Mouse (Mus musculus) lung, postnatal 36 days (tissue): ENCODE results near the gene Ank.
"Not testable (repeated sequence)": the region's sequence is repeated elsewhere in the genome, so short reads cannot be mapped to it uniquely, and the experiment has no call there.

Source experiments
- DNase-seq: peaks from one replicate; pipeline ENCODE4 v3.0.0; 2022; ENCODE audit warnings: mixed read lengths

Gene Ank

DNA sequence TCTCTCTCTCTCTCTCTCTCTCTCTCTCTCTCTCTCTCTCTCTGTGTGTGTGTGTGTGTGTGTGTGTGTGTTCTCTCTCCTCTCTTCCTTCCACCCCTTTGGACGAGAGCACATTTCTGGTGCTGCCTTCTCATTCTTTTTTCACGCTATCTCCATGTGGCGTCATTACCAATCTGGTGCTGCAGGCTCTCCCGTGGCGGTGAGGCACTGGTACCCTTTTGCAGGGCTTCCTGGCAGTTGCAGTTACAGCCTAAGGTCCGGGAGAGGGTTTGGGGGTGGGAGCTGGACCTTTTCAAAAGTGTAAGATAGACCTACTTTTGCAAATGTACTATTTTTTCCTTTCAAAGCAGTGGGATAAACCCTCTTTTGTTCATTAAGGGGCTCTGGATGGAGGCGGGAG lies 1.2 kb downstream of the Ank start:
- no peak for DNase-seq

GRCm38 (mm10) chr15:27468822-27469488 lies 2.5 kb downstream of the Ank start:
- DNase-seq, result no peak

DNA sequence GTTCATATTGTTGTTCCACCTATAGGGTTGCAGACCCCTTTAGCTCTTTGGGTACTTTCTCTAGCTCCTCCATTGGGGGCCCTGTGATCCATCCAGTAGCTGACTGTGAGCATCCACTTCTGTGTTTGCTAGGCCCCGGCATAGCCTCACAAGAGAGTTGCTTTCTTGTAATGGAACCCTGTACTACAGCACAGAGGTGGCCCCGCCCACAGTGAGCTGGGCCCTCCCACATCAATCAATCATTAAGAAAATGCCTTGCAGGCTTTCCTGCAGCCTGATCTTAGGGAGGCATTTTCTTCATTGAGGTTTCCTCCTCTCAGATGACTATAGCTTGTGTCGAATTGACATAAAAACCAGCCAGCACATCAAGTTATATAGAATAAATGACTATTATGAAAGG lies 3.9 kb downstream of the Ank start:
- not testable (repeated sequence) for DNase-seq

DNA sequence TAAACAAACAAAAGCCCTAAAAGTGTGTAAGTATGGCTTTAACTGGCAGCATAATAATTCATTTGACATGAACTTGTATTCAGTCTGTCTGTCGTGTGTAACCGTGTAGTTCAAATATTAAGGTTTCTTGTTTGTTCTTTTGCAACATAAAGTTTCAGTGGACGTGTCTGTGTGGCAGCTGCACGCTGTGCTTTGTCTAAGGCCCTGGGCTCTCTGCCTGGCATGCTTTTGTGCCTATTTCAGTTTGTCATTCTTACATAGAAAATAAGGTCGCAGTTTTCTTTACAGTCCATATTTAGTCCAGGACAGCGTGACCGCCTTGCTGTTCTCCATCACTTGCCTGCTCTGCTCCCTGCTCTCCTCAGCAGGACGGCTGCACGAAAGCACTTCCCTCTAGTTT lies 5.8 kb downstream of the Ank start:
- no peak for DNase-seq

GRCm38 (mm10) chr15:27475988-27476387 lies 9.5 kb downstream of the Ank start:
- no peak for DNase-seq

DNA sequence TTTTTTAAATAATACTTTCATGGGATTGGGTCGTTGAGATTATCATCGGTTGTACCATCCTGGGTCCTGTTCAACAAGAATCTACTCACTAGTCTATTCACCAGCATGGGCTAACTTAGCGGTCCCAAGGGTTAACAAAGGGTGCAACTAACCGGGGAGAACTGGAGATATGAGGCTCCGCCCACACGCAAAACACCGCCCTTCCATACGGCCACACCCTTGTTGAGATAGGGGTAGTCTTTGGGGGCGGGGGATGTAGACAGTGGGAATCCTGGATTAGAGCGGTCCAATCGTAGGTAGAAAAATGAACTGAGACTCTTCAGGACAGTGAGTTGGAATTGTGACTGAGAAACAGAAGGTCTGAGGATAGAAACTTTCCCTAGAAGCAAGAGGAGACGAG lies 10.2 kb downstream of the Ank start:
- DNase-seq, result no peak

DNA sequence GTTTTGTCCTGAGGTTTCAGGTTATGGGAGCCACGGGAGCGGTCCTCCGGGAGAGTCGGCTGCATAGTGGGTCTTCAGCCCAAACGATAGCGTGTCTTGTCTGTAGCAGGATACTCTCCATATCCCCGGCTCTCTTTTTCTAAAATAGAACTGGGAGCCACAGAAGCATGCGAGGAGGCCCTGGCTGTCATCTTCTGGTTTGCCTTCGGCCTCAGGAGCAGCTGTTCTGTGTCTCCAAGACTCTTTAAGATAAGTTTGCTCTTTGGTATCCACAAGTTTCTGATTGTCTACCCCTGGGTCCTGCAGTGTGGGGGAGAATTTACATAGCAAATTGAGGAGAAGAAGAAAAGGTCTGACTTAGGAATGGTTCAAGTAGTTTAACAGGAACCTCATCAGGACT lies 10.7 kb downstream of the Ank start:
- no peak for DNase-seq

- peak; percentile 72 for DNase-seq
Measured at GRCm38 (mm10) chr15:27477630-27478029, 11.2 kb downstream of the Ank start.

DNA sequence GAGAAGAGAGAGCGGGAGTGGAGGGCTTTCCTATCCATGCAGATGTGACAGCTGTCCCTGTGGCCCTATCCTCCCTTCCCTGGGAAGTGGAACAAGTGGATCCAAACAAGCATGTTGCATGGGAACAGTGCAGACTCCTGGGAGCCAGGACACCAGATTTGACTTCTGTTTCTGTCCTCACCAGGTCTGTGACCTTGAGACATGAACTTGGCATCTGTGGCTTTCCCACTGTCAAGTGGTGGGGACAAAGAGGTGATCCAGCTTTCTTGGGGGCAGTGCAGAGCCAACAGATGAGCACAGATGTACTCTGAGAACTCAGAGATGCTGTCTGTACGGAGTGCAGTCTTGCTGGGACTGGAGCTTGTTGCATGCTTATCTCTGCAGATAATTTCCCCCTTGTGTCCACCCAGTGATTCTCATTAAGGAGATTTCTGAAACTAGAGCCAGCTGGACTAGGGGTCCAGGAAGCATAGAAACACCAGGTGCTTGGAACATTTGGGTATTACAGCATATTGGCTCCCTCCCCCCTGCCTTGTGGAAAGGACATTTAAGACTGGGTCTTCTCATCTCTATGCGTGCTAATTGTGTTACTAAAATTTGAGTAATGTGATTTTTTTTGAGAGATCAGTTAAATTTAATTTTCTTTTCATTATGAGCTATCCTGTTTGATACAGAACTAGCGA lies 14.0 kb downstream of the Ank start:
- no peak for DNase-seq

DNA sequence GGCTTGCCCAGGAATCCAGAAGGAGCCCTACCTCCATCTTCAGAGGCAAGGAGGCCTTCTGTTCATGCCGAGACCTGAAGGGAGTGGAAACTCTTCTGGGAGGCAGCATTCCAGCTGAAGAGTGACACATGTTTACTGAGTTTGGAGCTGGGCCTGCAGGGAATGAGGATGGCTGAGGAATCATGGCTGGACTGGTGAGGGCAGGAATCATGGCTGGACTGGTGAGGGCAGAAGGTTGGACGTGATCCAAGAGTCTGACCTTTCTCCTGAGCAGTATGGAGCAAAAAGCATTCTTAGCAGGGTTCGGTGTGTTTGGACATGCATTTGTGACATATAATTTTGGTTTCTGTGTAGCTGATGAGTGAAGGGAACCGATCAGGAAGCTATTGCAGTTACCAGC lies 15.5 kb downstream of the Ank start:
- DNase-seq, result no peak

DNA sequence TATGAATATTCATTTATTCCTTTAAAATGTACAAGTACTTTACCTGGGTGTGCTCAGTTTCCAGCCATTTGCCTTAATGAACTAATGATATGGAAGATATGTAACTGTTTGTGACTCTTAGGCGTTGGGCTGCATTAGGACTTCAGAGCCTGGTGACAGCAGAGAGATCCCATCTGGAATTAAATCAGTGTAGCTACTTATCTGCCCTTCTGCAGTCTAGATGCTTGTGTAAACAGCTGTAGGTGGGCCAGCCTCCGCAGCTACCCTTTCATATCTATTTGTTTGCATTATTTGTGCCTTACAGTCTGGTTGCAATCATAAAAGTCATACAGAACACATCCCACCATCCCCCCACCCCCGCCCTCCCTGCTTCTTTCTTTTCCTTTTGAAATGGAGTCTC lies 16.7 kb downstream of the Ank start:
- DNase-seq, result no peak

- DNase-seq, result no peak
Measured at GRCm38 (mm10) chr15:27485567-27486278, 19.2 kb downstream of the Ank start.

DNA sequence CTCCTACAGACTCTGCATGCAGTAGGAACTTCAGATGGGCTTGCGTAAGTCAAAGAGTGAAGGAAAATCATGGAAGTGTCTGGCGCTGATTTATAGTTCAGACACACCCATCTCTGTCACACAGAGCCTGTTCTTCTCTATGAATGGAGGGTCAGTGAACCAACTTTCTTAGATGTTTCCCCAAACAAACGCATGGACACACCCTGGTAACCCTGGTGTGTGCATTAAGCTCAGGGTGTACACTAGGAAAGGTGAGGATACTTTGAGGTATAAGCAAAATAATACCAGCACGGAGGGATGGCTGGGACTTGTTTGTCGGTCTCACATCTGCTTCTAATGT lies 19.8 kb downstream of the Ank start:
- DNase-seq, result no peak

GRCm38 (mm10) chr15:27487059-27487458 lies 20.6 kb downstream of the Ank start:
- DNase-seq, result peak; percentile 39

DNA sequence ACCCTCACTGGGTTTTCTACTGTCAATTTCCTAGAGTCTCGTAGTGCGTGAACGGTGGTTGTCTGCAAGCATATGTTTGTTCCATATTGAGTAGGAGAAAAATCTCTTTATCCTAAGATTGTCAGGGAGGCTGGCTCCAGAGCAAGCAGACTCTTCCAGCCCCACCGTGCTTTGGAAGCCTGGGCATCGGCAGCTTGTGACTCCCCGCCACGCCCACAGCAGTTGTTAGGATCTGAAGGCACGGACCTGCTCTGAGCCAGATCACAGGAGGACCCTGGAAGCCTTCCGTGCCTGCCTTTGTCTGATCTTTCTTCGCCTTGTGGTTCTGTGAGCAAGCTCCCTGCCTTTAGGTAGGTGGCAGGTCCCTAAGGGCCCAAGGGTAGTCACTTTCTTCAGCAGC lies 21.6 kb downstream of the Ank start:
- DNase-seq, result no peak

DNA sequence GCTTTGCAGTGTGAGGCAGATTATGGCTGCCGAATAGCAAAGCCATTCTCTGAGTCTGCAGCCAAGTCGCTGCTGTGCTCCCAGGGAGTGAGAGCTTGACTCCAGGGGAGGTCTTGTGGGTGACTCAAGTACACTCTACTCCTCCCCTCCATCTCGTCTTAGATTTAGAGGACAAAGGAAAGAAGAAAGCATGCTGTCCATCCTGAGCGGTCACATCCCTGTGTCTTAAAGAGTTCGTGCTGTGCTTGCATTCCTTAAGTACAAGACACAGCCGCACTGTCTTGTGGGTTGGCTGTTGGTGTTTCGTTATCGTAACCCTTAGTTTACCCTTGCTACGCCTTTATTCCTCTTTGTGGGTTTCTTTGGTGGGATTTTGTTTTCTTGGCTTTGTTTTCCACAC lies 24.2 kb downstream of the Ank start:
- no peak for DNase-seq

DNA sequence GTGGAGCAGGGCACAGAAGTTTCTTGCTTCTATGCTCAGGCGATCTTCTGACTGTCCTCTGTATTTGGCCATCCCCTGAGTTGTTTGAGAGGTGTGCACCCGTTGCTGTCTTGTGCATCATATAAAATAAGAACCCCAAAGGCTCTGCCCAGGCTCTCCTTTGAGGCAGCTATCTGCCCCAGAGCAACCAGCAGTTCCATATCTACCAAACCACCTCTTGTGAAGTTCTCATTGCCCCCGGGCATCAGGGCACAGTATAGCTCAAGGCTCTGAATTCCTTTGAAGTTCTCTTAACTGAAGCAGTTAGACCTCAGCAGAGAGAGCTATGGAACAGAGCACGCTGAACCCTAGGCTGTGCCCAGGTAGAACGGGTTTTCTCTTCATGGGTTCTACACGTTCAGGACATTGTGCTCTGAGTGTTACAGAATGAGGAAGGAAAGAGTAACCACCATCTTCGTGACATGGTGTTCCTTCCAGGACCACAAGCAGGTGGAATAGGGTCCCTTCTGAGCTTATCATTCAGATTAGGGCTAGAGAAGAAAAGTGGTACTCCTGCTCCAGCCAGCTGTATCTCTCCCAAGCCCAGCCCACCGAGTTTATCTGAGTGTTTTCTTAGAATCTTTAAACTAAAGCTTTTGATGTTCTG lies 25.1 kb downstream of the Ank start:
- DNase-seq, result no peak

DNA sequence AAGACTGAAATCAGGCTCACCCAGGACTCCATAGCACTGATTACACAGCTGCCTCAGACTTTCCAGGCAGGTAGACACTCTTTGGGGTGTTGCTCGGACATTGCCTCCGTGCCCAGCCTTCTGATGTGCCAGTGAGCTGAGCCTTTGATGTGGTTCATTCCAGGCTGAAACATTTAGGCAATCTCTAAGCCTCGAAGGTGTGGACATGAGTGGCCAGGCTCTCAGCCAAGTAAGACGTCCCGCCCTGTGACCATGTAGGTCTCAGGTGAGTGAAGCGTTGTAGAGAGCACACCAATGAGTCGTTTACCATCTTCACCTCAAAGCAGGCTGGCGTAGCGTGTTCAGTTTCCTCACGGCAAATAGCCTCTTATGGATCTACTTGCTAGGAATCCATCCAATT lies 25.7 kb downstream of the Ank start:
- DNase-seq, result peak; percentile 70

DNA sequence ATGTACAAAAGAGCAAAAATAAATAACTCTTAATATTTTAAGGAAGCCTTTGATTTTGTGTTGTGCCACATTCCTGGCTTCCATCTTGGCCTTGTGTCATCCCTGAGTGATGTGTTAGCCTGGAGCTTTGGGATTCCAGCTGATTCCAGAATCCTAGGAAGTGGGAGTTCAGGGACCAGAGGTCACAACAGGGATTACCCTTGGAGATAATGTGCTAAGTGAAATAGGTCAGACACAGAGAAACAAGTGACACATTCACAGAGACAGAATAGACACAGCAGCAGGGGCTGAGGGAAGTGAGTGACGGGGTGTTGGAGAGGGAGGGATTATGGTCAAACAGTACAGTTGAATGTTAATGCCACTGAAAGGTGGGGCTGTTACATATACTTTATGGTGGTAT lies 26.3 kb downstream of the Ank start:
- no peak for DNase-seq

DNA sequence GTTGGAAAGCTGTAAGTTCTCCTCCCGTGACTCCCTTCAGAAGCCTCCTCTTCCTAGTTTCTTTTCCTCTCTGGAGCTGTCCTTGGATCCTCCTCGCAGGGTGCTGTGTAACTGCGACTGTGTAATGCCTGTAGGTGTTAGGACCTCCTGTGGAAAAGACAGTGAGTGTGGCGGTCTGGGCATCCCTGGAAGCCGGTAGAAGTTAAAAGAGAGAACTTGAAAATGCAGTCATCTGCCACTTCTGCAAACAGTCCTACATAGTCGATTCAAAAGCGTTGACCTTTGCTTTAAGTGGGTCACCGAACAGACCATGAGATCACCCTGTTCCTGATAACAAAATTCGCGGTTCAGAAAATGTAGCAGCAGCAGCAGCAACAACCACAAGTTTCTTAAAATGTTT lies 27.0 kb downstream of the Ank start:
- no peak for DNase-seq

- DNase-seq, result no peak
Measured at GRCm38 (mm10) chr15:27495981-27496401, 29.5 kb downstream of the Ank start.

- no peak for DNase-seq
Measured at GRCm38 (mm10) chr15:27496596-27497299, 30.3 kb downstream of the Ank start.

GRCm38 (mm10) chr15:27497300-27497997 lies 31.0 kb downstream of the Ank start:
- no peak for DNase-seq
